Mouse (Mus musculus) lung, adult 2 months (tissue): ENCODE measurements around the gene Rab44.

Experiments used
- CTCF ChIP-seq: fragments of 200-500 bp; IDR thresholded peaks from 2 replicates; pipeline ENCODE4 v1.5.1; 2011; ENCODE audit warnings: mild to moderate bottlenecking, low read length, control low read depth; ENCODE audit not compliant: insufficient read depth
- POLR2A ChIP-seq: fragments of 200-500 bp; IDR thresholded peaks from 2 replicates; pipeline ENCODE4 v1.6.1; 2011; ENCODE audit warnings: low read depth, mild to moderate bottlenecking, control low read depth, low read length, borderline replicate concordance; ENCODE audit errors: extremely low read depth

GRCm38 (mm10) chr17:29071820-29072219, 42.1 kb upstream of the Rab44 start:
- no peak for TF ChIP-seq CTCF
- no peak for TF ChIP-seq POLR2A
